Mouse (Mus musculus): ENCODE data around the gene Crtac1. TPM values are rescaled to one million over a fixed set of nuclear protein-coding genes. Genes with fewer than 3 reads are reported as not detected.

The Crtac1 gene
- total and polyA plus RNA-seq, 2 experiments from 2014 or later, result 0.36 TPM; not detected in 1

DNA sequence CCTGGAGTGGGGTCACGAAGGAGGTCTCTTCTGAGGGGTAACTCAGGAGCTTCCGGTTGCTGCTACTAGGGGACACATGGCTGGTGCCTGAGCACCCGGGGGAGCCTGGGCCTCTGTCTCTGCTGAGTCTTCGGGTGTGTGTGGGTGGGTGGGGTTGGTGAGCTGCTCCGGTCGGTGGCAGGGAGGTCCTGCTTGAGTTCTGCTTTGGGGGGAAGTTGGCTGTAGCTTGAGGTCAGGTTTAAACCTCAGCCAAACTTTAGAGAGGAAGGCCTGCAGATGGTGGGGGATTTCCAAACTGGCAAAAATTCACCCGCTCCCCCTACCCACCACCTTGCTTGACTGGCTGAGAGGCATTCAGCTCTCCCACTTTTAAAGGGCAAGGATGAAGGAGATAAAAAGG is 160.4 kb downstream of the Crtac1 start:
- Histone ChIP-seq H3K4me2 (ENCODE audit: low read depth, low read length) (no peak overlapping the region), H3K4me1 (ENCODE audit: control insufficient read depth, insufficient read depth) (no peaks in the 10 kb centered on the region), H3K27me3 (ENCODE audit: control insufficient read depth, insufficient read depth, low read length) (0 out of 2 replicates have a peak, but pooled peaks cover 7% of the 10 kb centered on the region), H3K9ac (replicated peaks; ENCODE audit: low read depth, low read length) (no peak overlapping the region), H3K4me3 (ENCODE audit: low read depth, low read length) (no peak overlapping the region), H3K36me3 (replicated peaks; ENCODE audit: control insufficient read depth, insufficient read depth, low read length) (no peaks in the 10 kb centered on the region), H3K9me3 (replicated peaks; ENCODE audit: control insufficient read depth, low read length) (no peaks in the 10 kb centered on the region), H3K27ac (ENCODE audit: low read depth) (no peak overlapping the region)
- WGBS, result 74% methylated on average over 7 of the region's 7 CpGs
- DNase-seq (ENCODE audit: low spot score), result no peak
- TF ChIP-seq CTCF (IDR thresholded peaks at IDR 0.05; ENCODE audit: low read depth) (no peak), EP300 (IDR thresholded peaks at IDR 0.05; ENCODE audit: low read depth) (no peak)
- ATAC-seq (ENCODE audit: insufficient read depth, low read depth), result no peak

DNA sequence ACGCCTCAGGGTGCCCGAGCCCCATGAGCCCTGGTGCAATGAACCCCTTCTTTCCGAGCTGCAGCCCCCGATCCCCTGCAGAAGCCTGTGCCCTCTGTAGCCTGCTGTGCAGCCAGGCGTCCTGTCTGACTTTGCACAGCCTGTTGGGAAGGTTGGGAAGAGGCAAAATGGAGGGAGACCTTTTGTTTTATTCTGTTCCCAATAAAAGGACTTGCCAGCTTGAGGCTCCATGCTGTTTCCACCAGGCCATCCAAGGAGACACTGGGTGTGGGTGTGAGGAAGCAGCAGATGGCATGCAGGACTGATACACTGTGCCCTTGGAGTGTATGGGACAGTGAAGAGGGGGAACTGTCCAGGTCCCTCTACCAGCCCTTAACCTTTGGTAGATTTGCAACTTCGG is 161.5 kb downstream of the Crtac1 start:
- Histone ChIP-seq H3K27me3 (ENCODE audit: control insufficient read depth, insufficient read depth, low read length) (0 out of 2 replicates have a peak, but pooled peaks cover 7% of the 10 kb centered on the region), H3K4me1 (ENCODE audit: control insufficient read depth, insufficient read depth) (no peaks in the 10 kb centered on the region), H3K9me3 (replicated peaks; ENCODE audit: control insufficient read depth, low read length) (no peaks in the 10 kb centered on the region), H3K27ac (ENCODE audit: low read depth) (no peak overlapping the region), H3K4me2 (ENCODE audit: low read depth, low read length) (no peak overlapping the region), H3K4me3 (ENCODE audit: low read depth, low read length) (no peak overlapping the region), H3K36me3 (replicated peaks; ENCODE audit: control insufficient read depth, insufficient read depth, low read length) (no peaks in the 10 kb centered on the region), H3K9ac (replicated peaks; ENCODE audit: low read depth, low read length) (no peak overlapping the region)
- DNase-seq (ENCODE audit: low spot score), result no peak
- 49% methylated on average over 6 of the region's 6 CpGs for WGBS
- TF ChIP-seq EP300 (IDR thresholded peaks at IDR 0.05; ENCODE audit: low read depth), result no peak
- TF ChIP-seq CTCF (IDR thresholded peaks at IDR 0.05; ENCODE audit: low read depth), result no peak
- no peak for ATAC-seq (ENCODE audit: insufficient read depth, low read depth)

DNA sequence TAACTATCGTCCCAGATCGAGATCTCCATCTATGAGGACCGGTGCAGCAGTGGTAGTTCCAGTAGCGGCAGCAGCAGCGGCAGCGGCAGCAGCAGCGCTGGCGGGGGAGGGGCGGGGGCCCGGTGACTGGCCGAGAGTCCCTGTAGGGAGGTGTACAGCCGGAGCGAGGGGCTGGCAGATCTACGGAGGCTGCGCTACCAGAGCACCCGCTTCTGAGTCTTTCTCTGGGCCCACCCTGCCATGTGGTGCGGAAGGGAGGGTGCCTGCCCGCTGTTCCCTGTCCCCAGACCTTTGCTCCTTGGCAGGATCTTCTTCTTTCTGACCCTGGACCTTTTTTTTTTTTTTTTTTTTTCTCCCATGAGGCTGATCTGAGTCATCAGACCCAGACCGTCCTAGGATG is 163.2 kb downstream of the Crtac1 start:
- no peak overlapping the region for H3K4me3 ChIP-seq (ENCODE audit: low read depth, low read length)
- H3K27me3 ChIP-seq (ENCODE audit: control insufficient read depth, insufficient read depth, low read length), result 0 out of 2 replicates have a peak, but pooled peaks cover 7% of the 10 kb centered on the region

DNA sequence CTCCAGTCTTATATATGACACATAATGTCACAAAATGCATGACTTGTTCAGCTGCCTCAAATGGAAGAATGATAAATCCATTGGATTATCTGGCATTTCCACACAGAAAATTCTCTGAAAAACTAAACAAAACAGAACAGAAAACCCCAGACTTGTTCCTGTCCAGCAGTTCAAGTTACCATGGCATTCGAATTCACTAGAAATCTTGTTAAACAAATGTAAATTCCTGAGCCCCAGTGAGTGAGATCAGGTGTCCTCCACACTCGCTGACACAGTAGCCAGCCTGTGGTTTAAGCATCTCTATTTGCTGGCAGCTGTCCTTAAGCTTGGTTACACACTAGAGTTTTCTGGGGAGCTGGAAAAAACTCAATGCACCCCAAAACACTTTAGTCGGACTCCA is 168.1 kb downstream of the Crtac1 start:
- DNase-seq (ENCODE audit: low spot score), result no peak
- 47% methylated on average over 3 of the region's 3 CpGs for WGBS
- Histone ChIP-seq H3K27me3 (ENCODE audit: control insufficient read depth, insufficient read depth, low read length) (0 out of 2 replicates have a peak, but pooled peaks cover under 1% of the 10 kb centered on the region), H3K4me1 (ENCODE audit: control insufficient read depth, insufficient read depth) (no peaks in the 10 kb centered on the region), H3K4me2 (ENCODE audit: low read depth, low read length) (no peak overlapping the region), H3K9ac (replicated peaks; ENCODE audit: low read depth, low read length) (no peak overlapping the region), H3K9me3 (replicated peaks; ENCODE audit: control insufficient read depth, low read length) (no peaks in the 10 kb centered on the region), H3K36me3 (replicated peaks; ENCODE audit: control insufficient read depth, insufficient read depth, low read length) (no peaks in the 10 kb centered on the region), H3K4me3 (ENCODE audit: low read depth, low read length) (no peak overlapping the region), H3K27ac (ENCODE audit: low read depth) (no peak overlapping the region)
- TF ChIP-seq CTCF (IDR thresholded peaks at IDR 0.05; ENCODE audit: low read depth) (no peak), EP300 (IDR thresholded peaks at IDR 0.05; ENCODE audit: low read depth) (no peak)
- no peak for ATAC-seq (ENCODE audit: insufficient read depth, low read depth)

More for the DNA sequence above, 163.2 kb downstream of the Crtac1 start:
- Histone ChIP-seq H3K9ac (replicated peaks; ENCODE audit: low read depth, low read length) (no peak overlapping the region), H3K36me3 (replicated peaks; ENCODE audit: control insufficient read depth, insufficient read depth, low read length) (no peaks in the 10 kb centered on the region), H3K27ac (ENCODE audit: low read depth) (no peak overlapping the region), H3K4me1 (ENCODE audit: control insufficient read depth, insufficient read depth) (no peaks in the 10 kb centered on the region), H3K4me2 (ENCODE audit: low read depth, low read length) (peak overlapping the region; percentile 27; the same call in 1 of the 2 replicates), H3K9me3 (replicated peaks; ENCODE audit: control insufficient read depth, low read length) (no peaks in the 10 kb centered on the region)
- TF ChIP-seq EP300 (IDR thresholded peaks at IDR 0.05; ENCODE audit: low read depth), result no peak
- DNase-seq (ENCODE audit: low spot score) (no peak), ATAC-seq (ENCODE audit: insufficient read depth, low read depth) (no peak)
- WGBS, result 4% methylated on average over 19 of the region's 19 CpGs

DNA sequence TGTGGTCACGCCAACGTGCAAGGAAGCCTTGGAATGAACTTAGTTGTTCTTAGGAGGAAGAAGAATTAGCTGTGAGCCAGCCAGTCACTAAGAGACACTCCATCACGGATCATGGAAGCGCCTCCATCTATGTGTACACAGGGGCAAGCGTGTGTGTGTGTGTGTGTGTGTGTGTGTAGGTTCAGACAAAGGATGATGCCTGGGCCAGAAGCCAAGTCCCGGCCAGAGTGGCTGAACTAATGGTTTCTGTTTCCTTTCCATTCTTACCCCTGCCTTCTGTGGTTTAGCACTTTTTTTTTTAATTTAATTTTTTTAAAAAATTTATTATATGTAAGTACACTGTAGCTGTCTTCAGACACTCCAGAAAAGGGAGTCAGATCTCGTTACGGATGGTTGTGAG is 171.1 kb downstream of the Crtac1 start:
- H3K36me3 ChIP-seq (replicated peaks; ENCODE audit: control insufficient read depth, insufficient read depth, low read length), result no peaks in the 10 kb centered on the region
- no peak overlapping the region for H3K4me2 ChIP-seq (ENCODE audit: low read depth, low read length)
- TF ChIP-seq CTCF (IDR thresholded peaks at IDR 0.05; ENCODE audit: low read depth) (no peak), EP300 (IDR thresholded peaks at IDR 0.05; ENCODE audit: low read depth) (no peak)
- no peaks in the 10 kb centered on the region for H3K4me1 ChIP-seq (ENCODE audit: control insufficient read depth, insufficient read depth)
- no peak for DNase-seq (ENCODE audit: low spot score)
- 70% methylated on average over 8 of the region's 8 CpGs for WGBS
- peaks cover 13% of the 10 kb centered on the region for H3K27me3 ChIP-seq (ENCODE audit: control insufficient read depth, insufficient read depth, low read length)
- H3K9ac ChIP-seq (replicated peaks; ENCODE audit: low read depth, low read length), result no peak overlapping the region
- ATAC-seq (ENCODE audit: insufficient read depth, low read depth), result no peak
- no peaks in the 10 kb centered on the region for H3K9me3 ChIP-seq (replicated peaks; ENCODE audit: control insufficient read depth, low read length)
- H3K4me3 ChIP-seq (ENCODE audit: low read depth, low read length), result no peak overlapping the region
- H3K27ac ChIP-seq (ENCODE audit: low read depth), result no peak overlapping the region

DNA sequence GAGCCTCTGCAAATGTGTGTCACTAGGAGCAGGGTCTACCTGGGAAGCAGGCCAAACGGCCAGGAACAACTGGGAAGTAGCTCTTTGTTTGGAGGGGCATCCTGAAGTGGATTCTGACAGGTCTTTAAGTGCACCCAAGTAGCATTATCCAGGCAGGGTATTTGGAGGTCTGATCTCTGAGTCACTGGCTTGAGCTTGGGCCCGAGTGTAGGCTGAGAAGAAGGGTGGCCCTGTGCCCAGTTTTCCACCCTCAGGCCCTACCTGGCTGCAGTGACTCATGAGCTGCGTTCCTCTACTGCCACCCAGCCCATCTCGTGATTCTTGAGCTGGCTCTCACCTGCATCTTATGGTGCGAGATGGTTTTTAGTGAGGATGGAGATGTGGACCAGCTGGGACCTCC is 173.0 kb downstream of the Crtac1 start:
- WGBS, result 58% methylated on average over 5 of the region's 5 CpGs
- Histone ChIP-seq H3K27me3 (ENCODE audit: control insufficient read depth, insufficient read depth, low read length) (peaks cover 26% of the 10 kb centered on the region), H3K36me3 (replicated peaks; ENCODE audit: control insufficient read depth, insufficient read depth, low read length) (no peaks in the 10 kb centered on the region), H3K4me3 (ENCODE audit: low read depth, low read length) (no peak overlapping the region), H3K4me1 (ENCODE audit: control insufficient read depth, insufficient read depth) (no peaks in the 10 kb centered on the region), H3K9me3 (replicated peaks; ENCODE audit: control insufficient read depth, low read length) (no peaks in the 10 kb centered on the region), H3K27ac (ENCODE audit: low read depth) (no peak overlapping the region), H3K4me2 (ENCODE audit: low read depth, low read length) (no peak overlapping the region), H3K9ac (replicated peaks; ENCODE audit: low read depth, low read length) (no peak overlapping the region)
- ATAC-seq (ENCODE audit: insufficient read depth, low read depth), result no peak
- no peak for TF ChIP-seq CTCF (IDR thresholded peaks at IDR 0.05; ENCODE audit: low read depth)
- TF ChIP-seq EP300 (IDR thresholded peaks at IDR 0.05; ENCODE audit: low read depth), result no peak
- DNase-seq (ENCODE audit: low spot score), result no peak
